Mouse (Mus musculus) ES-E14 (cell line): ENCODE data around the gene Hmcn2. TPM values are rescaled to one million over a fixed set of nuclear protein-coding genes. Genes with fewer than 3 reads are reported as not detected.
A peak's percentile ranks its signal among the peaks of the same experiment; 100 is the strongest.

Experiments
- DNase-seq: peaks from one replicate; pipeline ENCODE4 v3.0.0-alpha.2; 2013; ENCODE audit warnings: low read depth, low spot score
- H3K27ac ChIP-seq: 2 replicates; pipeline ENCODE4 v1.5.1; 2012; ENCODE audit warnings: low read depth, mild to moderate bottlenecking, low read length, moderate library complexity, mixed read lengths; ENCODE audit not compliant: poor library complexity, insufficient read depth, severe bottlenecking
- H3K36me3 ChIP-seq: 2 replicates; pipeline ENCODE4 v1.6.1; 2012; ENCODE audit warnings: mild to moderate bottlenecking, low read length, moderate library complexity, mixed read lengths; ENCODE audit not compliant: control insufficient read depth, poor library complexity, insufficient read depth, severe bottlenecking
- H3K4me1 ChIP-seq, 2 experiments: fragments of 150-350 bp in 1 of 2; sonication (generic) in 1 of 2; 2 replicates each; pipeline ENCODE4 v1.6.1; 2012; ENCODE audit warnings: low read length in 2 of 2, mild to moderate bottlenecking in 1 of 2, mixed read lengths in 1 of 2; ENCODE audit not compliant: control insufficient read depth in 2 of 2, insufficient read depth in 2 of 2, poor library complexity in 1 of 2
- H3K4me3 ChIP-seq, 2 experiments: fragments of 150-350 bp in 1 of 2; sonication (generic) in 1 of 2; 2 replicates each; pipeline ENCODE4 v1.5.1; 2012; ENCODE audit warnings: low read length in 2 of 2, low read depth in 1 of 2, mild to moderate bottlenecking in 1 of 2, mixed read lengths in 1 of 2; ENCODE audit not compliant: insufficient read depth in 1 of 2, poor library complexity in 1 of 2, severe bottlenecking in 1 of 2
- H3K9ac ChIP-seq: 2 replicates; pipeline ENCODE4 v1.6.1; 2012; ENCODE audit warnings: low read depth, mild to moderate bottlenecking, low read length, mixed read lengths; ENCODE audit not compliant: poor library complexity, insufficient read depth, severe bottlenecking
- H3K9me3 ChIP-seq: fragments of 150-350 bp; sonication (generic); 2 replicates; pipeline ENCODE4 v1.6.1; 2012; ENCODE audit warnings: low read depth, mild to moderate bottlenecking, low read length; ENCODE audit not compliant: control insufficient read depth, insufficient read depth
- CHD2 ChIP-seq: IDR thresholded peaks from 2 replicates; pipeline ENCODE4 v1.6.1; 2014; ENCODE audit warnings: mild to moderate bottlenecking, low read depth, low read length, inconsistent platforms
- HCFC1 ChIP-seq: IDR thresholded peaks from 2 replicates; pipeline ENCODE4 v1.6.1; 2012; ENCODE audit warnings: low read length, inconsistent platforms, borderline replicate concordance; ENCODE audit not compliant: insufficient read depth
- MAFK ChIP-seq: IDR thresholded peaks from 2 replicates; pipeline ENCODE4 v1.6.1; 2014; ENCODE audit warnings: mild to moderate bottlenecking, low read depth, low read length, inconsistent platforms; ENCODE audit not compliant: insufficient read depth
- ZC3H11A ChIP-seq: IDR thresholded peaks from 2 replicates; pipeline ENCODE4 v1.6.1; 2012; ENCODE audit warnings: low read depth, mild to moderate bottlenecking, inconsistent platforms, low read length, borderline replicate concordance
- ZNF384 ChIP-seq: IDR thresholded peaks from 2 replicates; pipeline ENCODE4 v1.6.1; 2012; ENCODE audit warnings: low read depth, low read length, inconsistent platforms
- in situ Hi-C, 2 experiments: fragments of 600-800 bp; cut with MboI; formaldehyde crosslinking; loops; one replicate each; pipeline ENCODE4 v1.15.1; 2025; ENCODE audit warnings: low sequenced_read_pairs in 2 of 2, inconsistent platforms in 1 of 2; ENCODE audit not compliant: unreplicated experiment in 2 of 2
- total RNA-seq: library from RNA; depleted of rRNA; stranded (reverse); fragments of 300-350 nt; gene quantifications from 2 replicates; pipeline ENCODE4 v1.2.3, GENCODE M21; 2012

Gene Hmcn2
- total RNA-seq, 1 experiment: 4.9 TPM

DNA sequence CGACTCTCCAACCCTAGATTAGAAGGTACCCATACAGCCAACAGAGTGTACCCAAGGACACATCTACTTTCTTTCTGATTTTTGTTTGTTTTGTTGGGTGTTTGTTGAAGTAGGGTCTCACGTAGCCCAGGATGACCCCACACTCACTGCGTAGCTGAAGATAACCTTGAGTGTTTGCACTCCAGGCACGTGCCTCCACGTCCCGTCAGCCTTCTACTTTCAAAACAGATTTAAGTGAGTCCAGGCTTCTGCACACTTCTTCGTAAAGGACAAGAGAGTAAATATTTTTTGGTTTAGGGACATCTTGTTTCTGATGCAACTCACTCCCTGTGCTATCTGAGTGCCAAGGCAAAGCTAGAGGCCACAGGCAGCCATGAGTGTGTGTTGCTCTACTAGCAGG lies 149.0 kb downstream of the Hmcn2 start:
- no peak for DNase-seq
- Histone ChIP-seq H3K4me1 (peaks cover 4 to 17% of the 10 kb centered on the region in 2 experiments; a peak in 3 of 4 replicates), H3K9me3 (no peaks in the 10 kb centered on the region), H3K9ac (no peak overlapping the region), H3K36me3 (no peaks in the 10 kb centered on the region), H3K27ac (no peak overlapping the region), H3K4me3 (no peak overlapping the region)
- TF ChIP-seq MAFK: no peak
- no peak for TF ChIP-seq CHD2
- TF ChIP-seq ZNF384: no peak
- TF ChIP-seq HCFC1: no peak
- TF ChIP-seq ZC3H11A: no peak
- in situ Hi-C loops: no loop called here

DNA sequence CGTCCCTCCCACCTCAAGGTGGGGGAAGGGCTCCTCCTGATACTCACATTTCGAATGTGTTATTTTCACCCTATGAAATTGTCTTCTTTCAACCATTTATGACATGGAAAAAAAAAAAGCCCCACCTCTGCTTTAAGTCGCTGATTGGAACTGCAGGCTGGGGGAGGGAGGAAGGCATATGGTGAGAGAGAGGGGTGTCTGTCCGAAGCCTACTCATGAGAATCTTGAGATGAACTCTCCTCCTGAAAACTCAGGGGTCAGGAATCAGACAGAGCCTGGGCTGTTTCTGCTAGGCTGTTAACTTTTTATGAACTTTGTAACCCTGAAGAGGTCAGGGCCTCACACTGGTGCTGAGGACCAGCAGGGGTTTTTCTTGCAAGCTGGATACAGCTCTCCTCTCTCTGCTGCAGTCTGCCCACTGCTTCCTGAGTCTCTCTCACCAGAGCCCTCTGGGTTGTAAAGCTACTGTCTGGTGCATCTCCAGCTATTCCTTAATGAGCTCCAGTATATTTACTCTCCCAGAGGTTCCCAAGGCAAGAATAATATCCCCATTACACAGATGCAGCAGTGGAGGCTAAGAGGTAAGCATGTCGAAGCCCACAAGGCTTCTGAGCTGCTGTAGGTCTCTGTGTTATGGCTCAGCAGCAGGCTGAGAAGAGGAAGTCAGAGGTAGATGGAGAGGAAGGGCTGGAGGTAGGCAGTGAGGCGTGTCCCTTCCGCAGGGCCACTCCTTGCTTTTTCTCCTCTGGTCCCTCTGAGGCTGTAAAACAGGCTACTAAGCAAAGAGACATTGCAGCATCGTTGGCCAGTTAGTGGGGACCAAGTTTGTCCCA lies 149.7 kb downstream of the Hmcn2 start:
- TF ChIP-seq HCFC1 (no peak), ZNF384 (no peak), CHD2 (no peak), MAFK (no peak), ZC3H11A (no peak)

GRCm38 (mm10) chr2:31464529-31464910 lies 150.3 kb downstream of the Hmcn2 start:
- in situ Hi-C loops: no loop called here
- TF ChIP-seq HCFC1 (no peak), CHD2 (no peak), ZC3H11A (no peak), MAFK (no peak), ZNF384 (no peak)
- peaks cover 2 to 17% of the 10 kb centered on the region in 2 experiments; a peak in 2 of 4 replicates for H3K4me1 ChIP-seq
- no peak overlapping the region for H3K9ac ChIP-seq
- H3K27ac ChIP-seq: no peak overlapping the region
- no peak overlapping the region for H3K4me3 ChIP-seq
- no peaks in the 10 kb centered on the region for H3K9me3 ChIP-seq
- H3K36me3 ChIP-seq: no peaks in the 10 kb centered on the region
- DNase-seq: no peak

More for the DNA sequence above, 149.7 kb downstream of the Hmcn2 start:
- Histone ChIP-seq H3K4me1 (peaks cover 4 to 15% of the 10 kb centered on the region in 2 experiments; a peak in 3 of 4 replicates), H3K9me3 (no peaks in the 10 kb centered on the region), H3K9ac (no peak overlapping the region), H3K27ac (no peak overlapping the region), H3K4me3 (no peak overlapping the region), H3K36me3 (no peaks in the 10 kb centered on the region)
- no peak for DNase-seq
- in situ Hi-C loops: no loop called here

DNA sequence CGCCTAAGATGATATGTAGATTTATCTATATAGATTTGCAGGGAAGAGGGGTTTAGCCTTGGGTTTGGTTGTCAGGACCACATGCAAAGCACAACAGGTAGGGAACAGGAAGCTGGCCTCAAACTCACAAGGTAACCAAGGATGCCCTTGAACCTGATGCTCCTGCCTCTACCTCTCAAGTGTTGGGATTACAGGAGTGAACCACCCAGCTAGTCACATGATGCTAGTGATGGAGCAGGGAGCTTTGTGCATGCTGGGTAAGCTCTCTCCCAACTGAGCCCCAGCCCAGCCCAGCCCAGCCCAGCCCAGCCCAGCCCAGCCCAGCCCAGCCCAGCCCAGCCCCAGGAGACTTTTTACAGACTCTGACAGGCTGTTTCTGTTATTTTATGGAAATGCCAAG lies 153.2 kb downstream of the Hmcn2 start:
- H3K36me3 ChIP-seq: no peaks in the 10 kb centered on the region
- no peak for DNase-seq
- in situ Hi-C loops: no loop called here
- no peak overlapping the region for H3K27ac ChIP-seq
- TF ChIP-seq ZNF384: no peak
- no peak for TF ChIP-seq CHD2
- TF ChIP-seq ZC3H11A: no peak
- no peak for TF ChIP-seq MAFK
- TF ChIP-seq HCFC1: no peak
- H3K9me3 ChIP-seq: no peaks in the 10 kb centered on the region
- no peak overlapping the region for H3K4me3 ChIP-seq
- H3K4me1 ChIP-seq: peaks cover 2 to 24% of the 10 kb centered on the region in 2 experiments; a peak in 3 of 4 replicates
- H3K9ac ChIP-seq: no peak overlapping the region

DNA sequence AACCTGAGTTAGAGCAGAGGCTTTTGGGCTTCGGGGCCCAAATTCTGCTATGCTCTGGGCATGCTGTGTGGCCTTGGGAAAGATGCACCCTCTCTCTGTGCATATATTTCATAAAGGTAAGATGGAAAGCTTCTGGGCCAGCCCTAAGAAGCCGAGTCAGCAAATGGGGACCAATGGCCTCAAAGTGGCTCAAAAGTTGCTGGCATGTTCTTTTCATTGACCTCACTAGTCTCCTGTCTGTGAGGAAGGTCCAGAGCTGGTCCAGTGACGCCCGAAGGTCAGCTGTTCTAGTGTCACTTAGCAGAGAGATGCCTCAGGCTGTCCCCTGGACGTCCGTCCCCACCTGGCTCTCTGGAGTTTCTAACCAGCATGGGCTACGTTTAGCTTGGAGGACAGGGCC lies 154.6 kb downstream of the Hmcn2 start:
- Histone ChIP-seq H3K9ac (no peak overlapping the region), H3K4me3 (no peak overlapping the region), H3K27ac (no peak overlapping the region), H3K4me1 (peaks cover 2 to 24% of the 10 kb centered on the region in 2 experiments; a peak in 3 of 4 replicates), H3K36me3 (peaks cover 5% of the 10 kb centered on the region), H3K9me3 (no peaks in the 10 kb centered on the region)
- peak; percentile 56; the same call in 1 of the 2 replicates for TF ChIP-seq MAFK
- TF ChIP-seq CHD2: no peak
- in situ Hi-C loops: no loop called here
- DNase-seq: no peak
